Mouse (Mus musculus): Measurements from ENCODE around the gene Hist2h2aa1.

DNA sequence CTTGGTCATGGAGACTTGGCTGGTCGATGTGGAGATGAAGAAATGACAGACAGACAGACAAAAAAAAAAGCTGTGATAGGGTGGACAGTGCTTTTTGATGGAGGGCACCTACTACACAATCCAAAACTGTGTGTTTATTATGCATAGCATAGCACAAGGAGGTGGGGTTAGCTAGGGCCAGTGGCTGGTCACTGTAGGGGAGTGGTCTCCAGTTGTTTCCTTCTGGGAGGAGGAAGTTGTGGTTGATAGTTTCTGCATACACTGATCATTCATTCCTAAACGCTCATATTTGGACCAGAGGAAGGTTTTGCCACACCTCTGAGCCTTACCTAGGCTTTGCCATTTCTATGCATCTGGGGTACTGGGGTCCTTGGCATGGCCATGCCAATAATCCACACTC lies 14.9 kb upstream of the Hist2h2aa1 start:
- TF ChIP-seq MAX (IDR thresholded peaks at IDR 0.05) (no peak), CTCF (IDR thresholded peaks at IDR 0.05; ENCODE audit: control insufficient read depth, insufficient read depth, insufficient read length) (no peak)

All from C2C12 (cell line).